Mouse (Mus musculus): ENCODE data around the gene Sim1. TPM values are rescaled to one million over a fixed set of nuclear protein-coding genes. Genes with fewer than 3 reads are reported as not detected.

Sim1 gene
- total and polyA plus RNA-seq, 3 experiments, result 0.11 TPM; not detected in 2

DNA sequence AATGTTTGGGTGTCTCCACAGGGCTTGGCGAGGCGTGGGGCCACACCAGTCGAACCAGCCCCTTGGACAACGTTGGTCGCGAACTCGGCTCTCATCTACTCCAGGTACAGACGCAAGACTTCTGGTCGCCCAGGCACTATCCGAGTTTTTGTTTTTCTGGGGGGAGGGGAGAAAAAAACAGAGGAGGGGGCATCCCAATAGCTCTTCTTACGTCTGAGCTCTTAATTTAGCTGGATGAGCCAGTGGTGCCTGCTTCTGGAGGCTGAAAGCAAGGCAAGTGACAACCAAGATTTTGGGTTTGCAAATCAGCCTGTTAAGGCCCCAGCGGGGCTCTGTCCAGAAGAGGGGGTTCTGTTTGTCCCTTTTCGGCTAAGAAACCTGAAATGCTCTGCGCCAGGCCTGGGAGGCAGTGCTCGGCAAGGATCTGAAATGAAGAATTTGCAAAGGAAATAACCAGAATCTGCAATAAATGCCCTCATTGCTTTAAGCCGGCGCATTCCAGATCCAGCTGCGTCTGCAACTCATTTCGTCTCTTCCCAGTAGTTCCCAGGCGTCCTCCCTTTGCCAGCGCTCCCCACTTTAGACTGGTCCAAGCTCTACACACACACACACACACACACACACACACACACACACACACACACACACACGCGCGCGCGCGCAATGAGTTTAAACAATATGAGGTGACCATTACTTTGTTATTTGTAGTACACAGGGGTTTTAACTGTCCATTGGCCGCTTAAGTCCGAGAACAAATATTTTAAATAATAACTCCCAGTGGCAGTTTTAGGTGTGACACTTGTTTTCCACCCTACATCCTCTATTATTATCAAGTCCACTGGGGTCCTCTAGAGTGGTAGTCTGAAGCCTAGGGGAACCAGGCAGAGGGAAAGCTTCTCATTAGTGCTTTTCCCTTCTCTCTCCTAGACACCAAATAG is 10.5 kb downstream of the Sim1 start:
- ATAC-seq (ENCODE audit: extremely low read depth, insufficient number of reproducible peaks, low FRiP score, poor library complexity, severe bottlenecking), result no peak
- DNase-seq (ENCODE audit: low spot score), result no peak
- Histone ChIP-seq H3K4me3 (ENCODE audit: low read depth, low read length) (no peak overlapping the region), H3K36me3 (replicated peaks) (no peaks in the 10 kb centered on the region), H3K4me1 (ENCODE audit: insufficient read depth, low read depth, low read length) (no peaks in the 10 kb centered on the region), H3K27me3 (ENCODE audit: insufficient read depth, low read length) (peaks cover 15% of the 10 kb centered on the region), H3K9me3 (replicated peaks) (no peaks in the 10 kb centered on the region)
- TF ChIP-seq POLR2AphosphoS5 (IDR thresholded peaks at IDR 0.05; ENCODE audit: insufficient replicate concordance, low read depth, low read length) (no peak), TAL1 (conservative IDR thresholded peaks at IDR 0.05; ENCODE audit: low read depth, low read length) (no peak), CTCF (IDR thresholded peaks at IDR 0.05; ENCODE audit: low read depth, low read length) (no peak), GATA1 (IDR thresholded peaks at IDR 0.05; ENCODE audit: borderline replicate concordance, low read length) (no peak), GATA2 (IDR thresholded peaks at IDR 0.05; ENCODE audit: borderline replicate concordance, low read depth, low read length) (no peak)

- no peak overlapping the region for H3K4me3 ChIP-seq (ENCODE audit: low read depth, low read length)
- no peak for ATAC-seq (ENCODE audit: extremely low read depth, insufficient number of reproducible peaks, low FRiP score, poor library complexity, severe bottlenecking)
- no peak for DNase-seq (ENCODE audit: low spot score)
- TF ChIP-seq TAL1 (conservative IDR thresholded peaks at IDR 0.05; ENCODE audit: low read depth, low read length) (no peak), GATA1 (IDR thresholded peaks at IDR 0.05; ENCODE audit: borderline replicate concordance, low read length) (no peak), POLR2AphosphoS5 (IDR thresholded peaks at IDR 0.05; ENCODE audit: insufficient replicate concordance, low read depth, low read length) (no peak), CTCF (IDR thresholded peaks at IDR 0.05; ENCODE audit: low read depth, low read length) (no peak), GATA2 (IDR thresholded peaks at IDR 0.05; ENCODE audit: borderline replicate concordance, low read depth, low read length) (no peak)
- H3K27me3 ChIP-seq (ENCODE audit: insufficient read depth, low read length), result no peaks in the 10 kb centered on the region
- H3K9me3 ChIP-seq (replicated peaks), result no peaks in the 10 kb centered on the region
- H3K36me3 ChIP-seq (replicated peaks), result no peaks in the 10 kb centered on the region
- no peaks in the 10 kb centered on the region for H3K4me1 ChIP-seq (ENCODE audit: insufficient read depth, low read depth, low read length)
Measured at GRCm38 (mm10) chr10:50910400-50910799, 15.8 kb downstream of the Sim1 start.

- Histone ChIP-seq H3K36me3 (replicated peaks) (no peaks in the 10 kb centered on the region), H3K4me3 (ENCODE audit: low read depth, low read length) (no peak overlapping the region), H3K9me3 (replicated peaks) (no peaks in the 10 kb centered on the region), H3K4me1 (ENCODE audit: insufficient read depth, low read depth, low read length) (no peaks in the 10 kb centered on the region), H3K27me3 (ENCODE audit: insufficient read depth, low read length) (no peaks in the 10 kb centered on the region)
- no peak for DNase-seq (ENCODE audit: low spot score)
- ATAC-seq (ENCODE audit: extremely low read depth, insufficient number of reproducible peaks, low FRiP score, poor library complexity, severe bottlenecking), result no peak
- TF ChIP-seq GATA2 (IDR thresholded peaks at IDR 0.05; ENCODE audit: borderline replicate concordance, low read depth, low read length) (no peak), TAL1 (conservative IDR thresholded peaks at IDR 0.05; ENCODE audit: low read depth, low read length) (no peak), CTCF (IDR thresholded peaks at IDR 0.05; ENCODE audit: low read depth, low read length) (no peak), POLR2AphosphoS5 (IDR thresholded peaks at IDR 0.05; ENCODE audit: insufficient replicate concordance, low read depth, low read length) (no peak), GATA1 (IDR thresholded peaks at IDR 0.05; ENCODE audit: borderline replicate concordance, low read length) (no peak)
Measured at GRCm38 (mm10) chr10:50910861-50911410, 16.4 kb downstream of the Sim1 start.

DNA sequence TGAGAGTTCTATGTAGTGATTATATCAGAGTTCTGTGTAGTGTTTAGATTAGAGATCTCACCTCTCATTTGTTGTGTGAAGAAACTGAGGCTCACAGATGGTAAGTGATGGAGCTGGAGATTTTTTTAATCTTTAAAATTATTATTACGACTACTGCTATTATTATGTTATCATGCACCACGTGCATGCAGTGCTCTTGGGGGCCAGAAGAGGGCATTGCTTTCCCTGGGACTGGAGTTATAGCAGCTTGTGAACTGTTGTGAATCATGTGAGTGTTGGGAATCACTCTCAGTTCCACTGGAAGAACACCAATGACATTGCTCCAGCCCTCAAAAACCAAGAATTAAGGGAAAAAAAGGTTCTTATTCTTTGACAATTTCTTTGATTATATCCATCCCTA is 21.1 kb downstream of the Sim1 start:
- Histone ChIP-seq H3K4me1 (ENCODE audit: insufficient read depth, low read depth, low read length) (no peaks in the 10 kb centered on the region), H3K36me3 (replicated peaks) (no peaks in the 10 kb centered on the region), H3K27me3 (ENCODE audit: insufficient read depth, low read length) (no peaks in the 10 kb centered on the region), H3K9me3 (replicated peaks) (no peaks in the 10 kb centered on the region), H3K4me3 (ENCODE audit: low read depth, low read length) (no peak overlapping the region)
- DNase-seq (ENCODE audit: low spot score) (no peak), ATAC-seq (ENCODE audit: extremely low read depth, insufficient number of reproducible peaks, low FRiP score, poor library complexity, severe bottlenecking) (no peak)
- TF ChIP-seq POLR2AphosphoS5 (IDR thresholded peaks at IDR 0.05; ENCODE audit: insufficient replicate concordance, low read depth, low read length) (no peak), CTCF (IDR thresholded peaks at IDR 0.05; ENCODE audit: low read depth, low read length) (0 out of 2 replicates have a peak, but pooled peaks have one; percentile 6)

- Histone ChIP-seq H3K36me3 (replicated peaks) (no peaks in the 10 kb centered on the region), H3K9me3 (replicated peaks) (no peaks in the 10 kb centered on the region), H3K4me3 (ENCODE audit: low read depth, low read length) (no peak overlapping the region), H3K4me1 (ENCODE audit: insufficient read depth, low read depth, low read length) (no peaks in the 10 kb centered on the region), H3K27me3 (ENCODE audit: insufficient read depth, low read length) (no peaks in the 10 kb centered on the region)
- ATAC-seq (ENCODE audit: extremely low read depth, insufficient number of reproducible peaks, low FRiP score, poor library complexity, severe bottlenecking) (no peak), DNase-seq (ENCODE audit: low spot score) (no peak)
- TF ChIP-seq POLR2AphosphoS5 (IDR thresholded peaks at IDR 0.05; ENCODE audit: insufficient replicate concordance, low read depth, low read length), result no peak
- TF ChIP-seq CTCF (IDR thresholded peaks at IDR 0.05; ENCODE audit: low read depth, low read length), result no peak
- no peak for TF ChIP-seq GATA1 (IDR thresholded peaks at IDR 0.05; ENCODE audit: borderline replicate concordance, low read length)
- no peak for TF ChIP-seq TAL1 (conservative IDR thresholded peaks at IDR 0.05; ENCODE audit: low read depth, low read length)
- TF ChIP-seq GATA2 (IDR thresholded peaks at IDR 0.05; ENCODE audit: borderline replicate concordance, low read depth, low read length), result no peak
Measured at GRCm38 (mm10) chr10:50929281-50929680, 34.7 kb downstream of the Sim1 start.

DNA sequence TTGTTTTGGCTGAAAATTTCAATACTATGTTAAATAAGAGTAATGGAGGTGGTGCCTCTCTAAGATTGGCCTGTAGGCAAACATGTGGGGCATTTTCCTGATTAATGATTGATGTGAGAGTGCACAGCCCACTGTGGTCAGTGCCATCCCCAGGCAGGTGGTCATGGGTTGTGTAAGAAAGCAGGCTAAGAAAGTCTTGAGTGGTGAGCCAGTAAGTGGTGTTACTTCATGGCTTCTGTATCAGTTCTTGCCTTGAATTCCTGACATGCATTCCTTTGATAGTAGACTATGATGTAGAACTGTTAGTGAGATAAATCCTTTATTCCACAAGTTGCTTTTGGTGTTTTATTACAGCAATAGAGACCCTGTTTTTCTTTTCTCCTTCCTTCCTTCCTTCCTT is 41.1 kb downstream of the Sim1 start:
- TF ChIP-seq GATA2 (IDR thresholded peaks at IDR 0.05; ENCODE audit: borderline replicate concordance, low read depth, low read length) (no peak), TAL1 (conservative IDR thresholded peaks at IDR 0.05; ENCODE audit: low read depth, low read length) (no peak), POLR2AphosphoS5 (IDR thresholded peaks at IDR 0.05; ENCODE audit: insufficient replicate concordance, low read depth, low read length) (no peak), GATA1 (IDR thresholded peaks at IDR 0.05; ENCODE audit: borderline replicate concordance, low read length) (no peak), CTCF (IDR thresholded peaks at IDR 0.05; ENCODE audit: low read depth, low read length) (no peak)

More for the DNA sequence above, 41.1 kb downstream of the Sim1 start:
- Histone ChIP-seq H3K4me1 (ENCODE audit: insufficient read depth, low read depth, low read length) (no peaks in the 10 kb centered on the region), H3K4me3 (ENCODE audit: low read depth, low read length) (no peak overlapping the region), H3K27me3 (ENCODE audit: insufficient read depth, low read length) (no peaks in the 10 kb centered on the region), H3K9me3 (replicated peaks) (no peaks in the 10 kb centered on the region), H3K36me3 (replicated peaks) (no peaks in the 10 kb centered on the region)
- ATAC-seq (ENCODE audit: extremely low read depth, insufficient number of reproducible peaks, low FRiP score, poor library complexity, severe bottlenecking), result no peak
- no peak for DNase-seq (ENCODE audit: low spot score)
